Mouse (Mus musculus) C2C12 (cell line): Measurements from ENCODE around the gene Rps24. TPM values are rescaled to one million over a fixed set of nuclear protein-coding genes. Genes with fewer than 3 reads are reported as not detected.
"Not testable (repeated sequence)": the region's sequence is repeated elsewhere in the genome, so short reads cannot be mapped to it uniquely, and the experiment has no call there.

Experiments used
- H3K27me3 ChIP-seq: one replicate; pipeline ENCODE4 v1.6.1; 2011; ENCODE audit not compliant: control insufficient read depth, insufficient read depth, insufficient read length
- H3K36me3 ChIP-seq: one replicate; pipeline ENCODE4 v1.6.1; 2011; ENCODE audit not compliant: control insufficient read depth, insufficient read depth
- H3K4me3 ChIP-seq: one replicate; pipeline ENCODE4 v1.5.1; 2011; ENCODE audit warnings: mild to moderate bottlenecking, control low read depth; ENCODE audit not compliant: poor library complexity, insufficient read depth, severe bottlenecking
- H3K79me2 ChIP-seq: one replicate; pipeline ENCODE4 v1.6.1; 2011; ENCODE audit not compliant: control insufficient read depth, insufficient read depth
- H3K79me3 ChIP-seq: one replicate; pipeline ENCODE4 v1.6.1; 2011; ENCODE audit warnings: low read depth, control low read depth
- H3ac ChIP-seq: one replicate; pipeline ENCODE3; 2011; ENCODE audit warnings: low read depth; ENCODE audit not compliant: control insufficient read depth, insufficient read length
- CEBPB ChIP-seq: IDR thresholded peaks from one replicate; pipeline ENCODE4 v1.6.1; 2011; ENCODE audit warnings: low read depth, mild to moderate bottlenecking, control low read depth, moderate library complexity
- CTCF ChIP-seq: IDR thresholded peaks from one replicate; pipeline ENCODE4 v1.5.1; 2011; ENCODE audit not compliant: control insufficient read depth, insufficient read depth, insufficient read length
- FOSL1 ChIP-seq: IDR thresholded peaks from one replicate; pipeline ENCODE4 v1.8.0; 2011; ENCODE audit warnings: mild to moderate bottlenecking, low read length; ENCODE audit not compliant: poor library complexity, insufficient read depth, severe bottlenecking
- MAX ChIP-seq: IDR thresholded peaks from one replicate; pipeline ENCODE4 v1.6.1; 2011; ENCODE audit warnings: mild to moderate bottlenecking, control low read depth
- MYOD1 ChIP-seq: IDR thresholded peaks from one replicate; pipeline ENCODE4 v1.6.1; 2011; ENCODE audit warnings: low read depth; ENCODE audit not compliant: control insufficient read depth, insufficient read length
- MYOG ChIP-seq: IDR thresholded peaks from one replicate; pipeline ENCODE4 v1.6.1; 2011; ENCODE audit not compliant: control insufficient read depth, insufficient read length; ENCODE audit errors: extremely low read depth
- USF1 ChIP-seq: IDR thresholded peaks from one replicate; pipeline ENCODE4 v1.6.1; 2011; ENCODE audit warnings: low read depth, mild to moderate bottlenecking, control low read depth, moderate library complexity
- long read RNA-seq, 2 experiments: library from polyadenylated mRNA; unstranded; transcript quantifications; one replicate each; pipeline ENCODE4 v2.0.0; 2019 to 2020
- polyA plus RNA-seq: library from polyadenylated mRNA; unstranded; fragments of >200 nt; fragmentation: generic; extraction: Trizol; gene quantifications from one replicate; pipeline ENCODE4 v1.2.1, GENCODE M21; 2012; ENCODE audit warnings: missing spikeins

Rps24 gene
- polyA plus RNA-seq, result 3,018 TPM
- long read RNA-seq, experiment 1, full-length matches to known transcripts, result 249 of 347 reads
- long read RNA-seq, experiment 1, partial matches to known transcripts, result 54 of 347 reads
- long read RNA-seq, experiment 1, other reads (novel, unspliced or antisense), result 44 of 347 reads
- long read RNA-seq, experiment 2, full-length matches to known transcripts, result 287 of 325 reads
- long read RNA-seq, experiment 2, partial matches to known transcripts, result 16 of 325 reads
- long read RNA-seq, experiment 2, other reads (novel, unspliced or antisense), result 22 of 325 reads

GRCm38 (mm10) chr14:24486773-24487227, at the start of gene Rps24, which contains the start of gene Polr3a:
TSS of gene Rps24 (plus strand) at chr14:24487125.
TSS of gene Polr3a (minus strand) at chr14:24487058.
- peak within 1 kb of the TSS; percentile 94 for H3K4me3 ChIP-seq
- H3K27me3 ChIP-seq, result no peaks in the 10 kb centered on the region

GRCm38 (mm10) chr14:24443529-24443928, 43.4 kb upstream of the Rps24 start:
- not testable (repeated sequence) for H3K4me3 ChIP-seq, H3K27me3 ChIP-seq, H3K79me3 ChIP-seq, H3ac ChIP-seq, H3K79me2 ChIP-seq
- H3K36me3 ChIP-seq, result peaks cover 18% of the 10 kb centered on the region

More at GRCm38 (mm10) chr14:24486773-24487227, at the start of gene Rps24, which contains the start of gene Polr3a:
- Histone ChIP-seq H3K79me2 (peaks cover 41% of the 10 kb centered on the region), H3ac (peak within 1 kb of the TSS; percentile 88), H3K79me3 (peaks cover 33% of the 10 kb centered on the region), H3K36me3 (peaks cover 31% of the 10 kb centered on the region)
- TF ChIP-seq MAX, result peak; percentile 89
- no peak for TF ChIP-seq MYOD1
- TF ChIP-seq MYOG, result no peak
- TF ChIP-seq CTCF, result peak; percentile 74
- TF ChIP-seq CEBPB, result no peak
- TF ChIP-seq FOSL1, result no peak
- TF ChIP-seq USF1, result peak; percentile 82

GRCm38 (mm10) chr14:24458191-24458590, 28.7 kb upstream of the Rps24 start:
- TF ChIP-seq FOSL1, result no peak
- no peak for TF ChIP-seq CEBPB
- no peak for TF ChIP-seq CTCF
- no peak overlapping the region for H3K4me3 ChIP-seq
- no peaks in the 10 kb centered on the region for H3K79me3 ChIP-seq
- H3K36me3 ChIP-seq, result peaks cover 91% of the 10 kb centered on the region
- H3K79me2 ChIP-seq, result no peaks in the 10 kb centered on the region
- no peaks in the 10 kb centered on the region for H3K27me3 ChIP-seq
- H3ac ChIP-seq, result no peak overlapping the region

- no peak overlapping the region for H3ac ChIP-seq
- H3K4me3 ChIP-seq, result no peak overlapping the region
- no peaks in the 10 kb centered on the region for H3K27me3 ChIP-seq
- no peak for TF ChIP-seq FOSL1
- no peak for TF ChIP-seq USF1
- TF ChIP-seq CTCF, result no peak
- TF ChIP-seq MYOD1, result no peak
- TF ChIP-seq MYOG, result no peak
- no peak for TF ChIP-seq CEBPB
- no peak for TF ChIP-seq MAX
- peaks cover 93% of the 10 kb centered on the region for H3K36me3 ChIP-seq
- no peaks in the 10 kb centered on the region for H3K79me3 ChIP-seq
- H3K79me2 ChIP-seq, result no peaks in the 10 kb centered on the region
These were observed 18.1 kb upstream of the Rps24 start for GRCm38 (mm10) chr14:24468806-24469205.

- peaks cover 36% of the 10 kb centered on the region for H3K79me2 ChIP-seq
- TF ChIP-seq MYOD1, result no peak
- TF ChIP-seq CTCF, result no peak
- peak overlapping the region; percentile 88 for H3ac ChIP-seq
- H3K27me3 ChIP-seq, result no peaks in the 10 kb centered on the region
- peaks cover 28% of the 10 kb centered on the region for H3K79me3 ChIP-seq
- peaks cover 31% of the 10 kb centered on the region for H3K36me3 ChIP-seq
- peak overlapping the region; percentile 94 for H3K4me3 ChIP-seq
These were observed 621 bp upstream of the Rps24 start for GRCm38 (mm10) chr14:24486241-24486767.

- H3K4me3 ChIP-seq, H3K27me3 ChIP-seq, H3ac ChIP-seq: not testable (repeated sequence)
- Histone ChIP-seq H3K79me2 (peaks cover 64% of the 10 kb centered on the region), H3K36me3 (peaks cover 39% of the 10 kb centered on the region), H3K79me3 (peaks cover 58% of the 10 kb centered on the region)
These were observed 2.8 kb downstream of the Rps24 start for GRCm38 (mm10) chr14:24489772-24490171.
